Mouse (Mus musculus) lung, postnatal 0 days (tissue): ENCODE data around the gene Malsu1.

Experiments
- CTCF ChIP-seq: IDR thresholded peaks from 2 replicates; pipeline ENCODE4 v1.5.1; 2016; ENCODE audit warnings: antibody characterized with exemption, mild to moderate bottlenecking
- EP300 ChIP-seq: IDR thresholded peaks from 2 replicates; pipeline ENCODE4 v1.6.1; 2016; ENCODE audit warnings: antibody characterized with exemption, mild to moderate bottlenecking, control low read depth

DNA sequence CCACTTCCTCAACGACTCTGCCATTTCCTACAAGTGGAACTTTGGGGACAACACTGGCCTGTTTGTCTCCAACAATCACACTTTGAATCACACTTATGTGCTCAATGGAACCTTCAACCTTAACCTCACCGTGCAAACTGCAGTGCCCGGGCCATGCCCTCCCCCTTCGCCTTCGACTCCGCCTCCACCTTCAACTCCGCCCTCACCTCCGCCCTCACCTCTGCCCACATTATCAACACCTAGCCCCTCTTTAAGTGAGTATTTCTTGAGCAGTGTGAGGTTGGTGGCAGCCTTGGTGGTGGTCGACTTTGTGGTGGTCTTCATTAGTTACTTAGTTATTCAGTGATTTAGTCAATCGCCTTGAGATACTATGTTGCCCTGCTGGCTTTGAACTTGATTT lies 25.7 kb upstream of the Malsu1 start:
- TF ChIP-seq CTCF, result no peak
- no peak for TF ChIP-seq EP300
